Mouse (Mus musculus) right cerebral cortex, postnatal 25 days (tissue): ENCODE measurements around the gene Csnk1g2.
"Not testable (repeated sequence)": the region's sequence is repeated elsewhere in the genome, so short reads cannot be mapped to it uniquely, and the experiment has no call there.

Experiments
- DNase-seq: peaks from one replicate; pipeline ENCODE4 v3.0.0; 2022

Csnk1g2 gene

DNA sequence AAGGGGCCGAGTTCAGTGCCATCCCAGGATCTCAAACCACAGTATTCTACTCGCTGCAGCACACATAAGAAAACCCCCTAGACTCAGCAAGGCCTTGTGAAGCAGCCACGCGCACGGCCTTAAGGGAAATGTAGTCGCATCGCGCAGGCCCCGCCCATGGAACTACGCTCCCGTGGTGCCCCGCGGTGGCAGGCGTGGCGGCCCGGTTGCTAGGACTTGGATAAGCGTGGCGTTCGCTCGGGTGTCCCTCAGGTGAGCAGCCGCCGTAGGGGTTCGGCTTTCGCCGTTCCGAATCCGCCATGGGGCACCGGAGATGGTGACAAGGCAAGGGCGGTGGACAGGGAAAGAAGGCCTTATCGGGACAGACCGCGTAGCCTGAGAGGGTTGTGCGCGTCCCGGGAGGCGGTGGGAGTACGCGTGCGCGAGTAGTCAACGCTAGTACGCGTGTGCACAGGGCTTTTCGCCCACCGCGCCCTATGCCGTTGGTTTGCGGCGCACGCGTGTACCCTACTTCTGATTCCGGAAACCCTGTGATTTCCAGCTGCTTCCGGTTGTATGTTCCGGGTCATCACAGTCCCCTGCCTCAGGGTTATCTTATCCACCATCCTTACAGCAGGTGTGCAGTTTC is 19.8 kb upstream of the Csnk1g2 start, which contains the start of the genes Scamp4 and Adat3:
Gene Scamp4, plus strand, starts transcription at position 175 of the 628 bp plus-strand sequence.
Gene Adat3, plus strand, starts transcription at position 183 of the 628 bp plus-strand sequence.
- peak; percentile 99 for DNase-seq

DNA sequence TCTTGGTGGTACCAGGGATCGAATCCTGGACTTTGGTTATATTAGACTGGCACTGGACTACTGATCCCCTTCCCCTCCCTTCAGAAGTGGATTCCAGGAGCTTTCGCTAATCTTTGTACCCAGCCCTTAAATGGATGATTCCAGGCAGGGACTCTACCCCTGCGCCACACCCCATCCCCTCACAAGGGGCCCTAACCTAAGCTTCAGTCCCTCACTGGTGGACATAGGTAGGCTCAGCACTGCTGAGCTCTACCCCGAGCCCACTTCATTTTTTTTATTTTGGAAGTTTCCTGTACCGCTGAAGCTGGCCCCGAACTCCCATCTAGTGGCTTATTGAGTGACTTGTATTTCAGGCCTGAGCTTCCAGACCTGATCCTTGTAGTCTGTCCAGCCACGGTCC is 19.3 kb upstream of the Csnk1g2 start:
- DNase-seq, result no peak

DNA sequence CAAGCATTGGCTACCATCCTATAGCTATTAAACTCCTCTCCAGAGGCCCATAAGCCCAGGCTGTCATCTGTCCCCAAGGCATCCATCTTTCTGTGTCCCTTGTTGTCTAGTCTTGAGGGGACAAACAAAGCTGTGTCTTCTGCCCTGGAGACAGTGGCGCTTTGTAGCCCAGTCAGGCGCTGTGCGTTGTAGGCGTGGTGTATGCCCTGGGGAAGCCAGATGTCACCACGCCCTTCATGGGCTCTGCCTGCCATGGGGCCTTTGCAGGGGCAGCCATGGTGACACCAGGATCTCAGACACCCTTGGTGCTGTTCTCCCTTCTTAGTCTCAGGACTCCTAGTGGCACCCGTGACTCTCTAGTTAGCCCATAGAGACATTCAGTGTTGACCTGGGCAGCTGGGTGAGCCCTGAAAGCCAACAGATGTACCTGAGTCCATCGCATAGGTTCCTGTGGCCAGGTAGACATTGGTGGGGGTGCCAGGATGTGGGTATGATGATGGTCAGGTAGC is 18.6 kb upstream of the Csnk1g2 start:
- no peak for DNase-seq

DNA sequence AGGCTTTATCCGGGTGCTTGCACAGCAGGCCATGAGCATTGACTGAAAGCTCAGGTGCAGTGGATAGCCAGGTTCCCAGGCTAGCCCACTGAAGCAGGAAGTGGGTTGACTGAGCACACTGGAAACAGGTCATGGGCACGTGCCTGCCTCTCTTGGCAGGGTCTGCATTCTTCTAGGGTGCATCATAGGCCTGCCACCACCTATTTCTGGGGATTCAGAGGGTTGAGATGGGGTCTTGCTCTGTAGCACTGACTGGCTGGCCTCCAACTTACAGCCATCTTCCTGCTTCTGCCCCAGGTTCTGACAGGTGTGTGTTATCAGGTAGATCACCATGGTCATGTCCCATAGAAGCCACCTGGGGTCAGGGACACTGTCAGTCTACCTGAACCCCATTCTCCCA is 17.6 kb upstream of the Csnk1g2 start:
- no peak for DNase-seq

DNA sequence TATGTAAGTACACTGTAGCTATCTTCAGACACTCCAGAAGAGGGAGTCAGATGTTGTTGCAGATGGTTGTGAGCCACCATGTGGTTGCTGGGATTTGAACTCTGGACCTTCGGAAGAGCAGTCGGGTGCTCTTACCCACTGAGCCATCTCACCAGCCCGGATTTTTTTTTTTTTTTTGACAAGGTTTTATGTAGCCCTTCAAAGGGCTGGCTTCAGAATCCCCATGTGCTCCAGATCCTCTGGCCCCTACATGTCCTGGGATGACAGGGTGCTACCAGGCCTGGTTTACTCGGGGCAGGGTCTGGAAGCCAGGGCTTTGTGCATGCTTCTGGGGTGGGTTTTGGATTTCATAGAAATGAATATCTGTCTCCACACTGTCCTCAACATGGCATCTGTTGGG is 16.9 kb upstream of the Csnk1g2 start, which contains the start of gene Gm49322:
Gene Gm49322, plus strand, starts transcription at position 301 of the 400 bp plus-strand sequence.
- not testable (repeated sequence) for DNase-seq

DNA sequence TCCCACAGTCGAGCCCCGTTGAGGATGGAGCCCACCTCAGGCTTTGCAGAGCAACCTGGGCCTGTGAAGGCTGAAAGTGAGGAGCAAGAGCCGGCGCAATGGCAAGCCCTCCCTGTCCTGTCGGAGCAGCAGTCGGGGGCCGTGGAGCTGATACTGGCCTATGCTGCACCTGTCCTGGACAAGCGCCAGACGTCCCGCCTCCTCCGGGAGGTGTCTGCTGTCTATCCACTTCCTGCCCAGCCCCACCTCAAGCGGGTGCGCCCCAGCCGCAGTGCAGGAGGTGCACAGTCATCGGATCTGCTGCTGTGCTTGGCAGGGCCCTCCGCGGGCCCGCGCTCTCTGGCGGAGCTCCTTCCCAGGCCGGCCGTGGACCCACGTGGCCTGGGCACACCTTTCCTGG is 16.3 kb upstream of the Csnk1g2 start:
- DNase-seq, result no peak

DNA sequence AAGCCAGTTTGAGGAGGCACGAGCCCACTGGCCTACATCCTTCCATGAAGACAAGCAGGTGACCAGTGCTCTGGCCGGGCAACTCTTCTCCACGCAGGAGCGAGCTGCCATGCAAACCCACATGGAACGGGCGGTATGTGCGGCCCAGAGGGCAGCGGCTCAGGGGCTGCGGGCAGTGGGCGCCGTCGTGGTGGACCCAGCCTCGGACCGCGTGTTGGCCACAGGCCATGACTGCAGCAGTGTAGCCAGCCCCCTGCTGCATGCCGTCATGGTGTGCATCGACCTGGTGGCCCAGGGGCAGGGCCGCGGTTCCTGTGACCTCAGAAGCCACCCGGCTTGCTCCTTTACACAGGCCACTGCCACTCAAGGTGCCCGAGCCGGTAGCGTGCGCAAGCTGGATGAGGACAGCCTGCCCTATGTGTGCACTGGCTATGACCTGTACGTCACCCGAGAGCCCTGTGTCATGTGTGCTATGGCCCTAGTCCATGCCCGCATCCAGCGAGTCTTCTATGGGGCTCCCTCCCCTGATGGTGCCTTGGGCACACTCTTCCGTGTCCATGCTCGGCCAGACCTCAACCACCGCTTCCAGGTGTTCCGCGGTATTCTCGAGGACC is 15.8 kb upstream of the Csnk1g2 start:
- no peak for DNase-seq

DNA sequence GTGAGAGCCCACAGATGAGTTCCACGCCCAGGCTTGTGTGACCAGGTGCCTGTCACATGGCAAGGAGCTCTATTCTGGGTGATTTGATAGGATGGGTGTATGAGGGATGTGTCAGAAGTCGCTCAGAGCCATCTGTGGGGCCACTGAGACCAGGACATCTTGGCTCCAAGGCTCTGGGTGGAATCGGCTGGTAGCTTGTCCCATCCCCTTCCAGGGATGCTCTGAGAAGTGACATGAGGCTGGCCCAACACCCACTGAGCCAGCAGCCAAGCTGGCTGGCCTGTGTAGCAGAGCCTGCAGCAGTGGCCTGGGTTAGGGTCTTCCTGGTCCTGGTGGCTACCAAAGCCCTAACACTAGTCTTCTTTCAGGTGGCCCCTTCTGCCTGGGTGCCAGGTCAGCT is 14.2 kb upstream of the Csnk1g2 start:
- no peak for DNase-seq

DNA sequence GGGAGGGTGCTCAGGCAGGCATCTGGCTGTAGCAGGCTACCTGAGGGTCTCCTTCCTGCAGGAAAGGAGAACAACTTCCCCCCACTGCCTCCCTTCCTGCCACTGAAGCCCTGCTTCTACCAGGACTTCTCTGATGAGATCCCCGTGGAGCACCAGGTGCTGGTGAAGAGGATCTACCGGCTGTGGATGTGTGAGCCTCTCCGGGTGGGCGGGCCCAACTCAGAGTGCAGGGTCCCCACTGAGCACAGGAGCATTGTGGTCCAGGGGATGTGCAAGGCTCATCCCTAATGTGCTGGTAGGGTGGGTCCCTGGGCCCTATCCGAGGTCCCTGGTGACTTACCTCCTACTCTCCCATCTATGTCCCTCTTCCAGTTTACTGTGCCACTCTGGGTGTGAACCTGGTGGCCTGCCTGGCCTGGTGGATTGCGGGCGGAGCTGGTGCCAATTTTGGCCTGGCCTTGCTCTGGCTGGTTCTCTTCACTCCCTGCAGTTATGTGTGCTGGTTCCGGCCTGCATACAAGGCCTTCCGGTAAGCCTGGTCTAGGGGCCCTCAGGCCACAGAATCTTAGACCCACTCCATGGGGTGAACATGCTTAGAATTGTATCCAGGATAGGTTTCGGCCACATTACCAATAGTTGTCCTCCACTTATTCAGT is 13.2 kb upstream of the Csnk1g2 start:
- no peak for DNase-seq

DNA sequence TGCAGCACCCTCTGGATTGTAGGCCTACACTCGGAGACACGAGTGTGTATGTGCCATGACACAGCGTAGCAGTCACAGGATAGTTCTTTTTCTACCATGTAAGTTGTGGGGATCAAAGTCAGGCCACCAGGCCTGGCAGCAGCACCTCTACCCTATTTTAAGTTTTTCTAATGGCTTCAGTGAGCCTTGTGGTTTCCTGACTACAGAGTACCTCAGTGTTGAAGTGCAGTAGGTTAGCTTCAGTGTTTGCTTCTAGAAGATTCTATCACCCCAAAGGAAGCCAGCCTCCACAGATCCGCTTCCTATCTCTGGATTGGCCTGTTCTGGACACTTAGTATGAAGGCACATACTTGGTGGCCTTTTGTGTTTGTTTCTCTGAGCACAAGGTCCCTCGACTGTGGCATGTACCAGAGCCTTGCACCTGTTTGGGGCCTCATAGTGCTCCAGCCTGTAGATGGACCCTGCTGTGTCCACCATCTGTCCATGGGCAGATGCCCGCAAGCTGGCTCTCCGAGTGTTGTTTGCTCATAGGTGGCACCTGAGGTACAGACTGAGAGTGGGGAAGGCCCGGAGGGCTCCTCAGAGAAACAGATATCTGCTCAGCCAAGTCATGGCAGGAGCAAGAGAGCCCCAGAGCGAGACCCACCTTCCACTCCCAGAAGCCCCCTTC is 12.4 kb upstream of the Csnk1g2 start:
- DNase-seq, result no peak

DNA sequence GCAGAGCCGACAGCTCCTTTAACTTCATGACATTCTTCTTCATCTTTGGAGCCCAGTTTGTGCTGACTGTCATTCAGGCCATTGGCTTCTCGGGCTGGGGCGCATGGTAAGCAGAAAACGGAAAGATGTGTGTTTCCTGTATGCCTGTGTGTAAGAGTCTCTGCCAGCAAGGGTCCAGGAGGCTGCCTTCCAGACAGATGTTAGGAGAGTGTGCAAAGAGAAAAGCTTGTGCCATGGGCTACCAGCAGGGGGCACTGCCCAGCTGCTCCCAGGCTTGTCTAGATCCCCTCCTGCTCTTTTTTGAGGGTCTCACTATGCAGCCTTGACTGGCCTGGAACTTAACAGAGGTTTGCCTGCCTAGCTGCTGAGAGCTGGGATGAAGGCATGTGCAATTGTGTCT is 11.6 kb upstream of the Csnk1g2 start:
- DNase-seq, result no peak

DNA sequence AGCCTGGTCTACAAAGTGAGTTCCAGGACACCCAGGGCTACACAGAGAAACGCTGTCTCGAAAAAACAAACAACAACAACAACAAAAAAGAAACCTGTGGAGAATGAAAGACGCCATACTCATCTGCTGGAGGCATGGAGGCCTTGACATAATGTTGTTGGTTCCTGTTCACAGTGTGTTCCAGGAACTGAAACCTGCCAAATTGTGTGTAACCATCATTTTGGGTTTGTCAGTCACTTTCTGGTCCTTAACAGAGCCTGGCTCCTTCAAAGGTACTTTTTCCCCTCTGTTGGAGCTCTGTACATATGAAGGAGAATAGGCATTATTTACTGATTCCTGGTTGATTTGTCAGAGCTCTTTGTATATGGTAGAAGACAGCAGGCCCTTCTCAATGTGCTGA is 10.7 kb upstream of the Csnk1g2 start:
- no peak for DNase-seq

DNA sequence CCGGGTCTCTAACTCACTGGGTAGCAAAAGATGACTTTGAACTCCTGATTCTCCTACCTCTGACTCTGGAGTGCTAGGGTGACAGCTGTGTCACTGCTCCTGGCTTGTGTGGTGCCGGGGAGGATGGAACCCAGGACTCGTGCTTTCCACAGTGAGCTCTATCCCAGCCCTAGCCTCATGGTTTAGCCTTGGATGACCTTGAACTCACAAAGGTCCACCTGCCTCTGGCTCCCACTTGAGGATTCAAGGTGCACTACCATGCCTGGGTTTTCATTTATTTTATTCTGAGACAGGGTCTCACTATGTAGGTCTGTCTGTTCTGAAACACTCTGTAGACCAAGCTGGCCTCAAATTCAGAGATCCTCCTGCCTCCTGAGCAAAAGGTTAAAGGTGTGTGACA is 8.8 kb upstream of the Csnk1g2 start:
- no peak for DNase-seq

DNA sequence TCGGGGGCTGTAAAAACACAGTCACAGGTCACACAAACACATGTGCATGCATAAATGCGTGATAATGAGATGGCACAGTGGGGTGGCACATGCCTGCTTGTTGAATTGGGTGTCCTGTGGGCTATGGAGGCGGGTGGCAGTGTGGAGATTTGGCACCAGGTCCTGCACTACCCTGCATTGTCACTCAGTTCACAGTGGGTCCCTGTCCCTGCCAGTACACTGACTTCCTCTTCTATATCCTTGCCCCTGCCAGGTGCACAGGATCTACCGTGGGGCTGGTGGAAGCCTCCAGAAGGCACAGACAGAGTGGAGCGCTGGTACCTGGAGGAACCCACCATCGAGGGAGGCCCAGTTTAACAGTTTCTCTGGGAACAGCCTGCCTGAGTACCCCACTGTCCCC is 8.3 kb upstream of the Csnk1g2 start:
- no peak for DNase-seq

DNA sequence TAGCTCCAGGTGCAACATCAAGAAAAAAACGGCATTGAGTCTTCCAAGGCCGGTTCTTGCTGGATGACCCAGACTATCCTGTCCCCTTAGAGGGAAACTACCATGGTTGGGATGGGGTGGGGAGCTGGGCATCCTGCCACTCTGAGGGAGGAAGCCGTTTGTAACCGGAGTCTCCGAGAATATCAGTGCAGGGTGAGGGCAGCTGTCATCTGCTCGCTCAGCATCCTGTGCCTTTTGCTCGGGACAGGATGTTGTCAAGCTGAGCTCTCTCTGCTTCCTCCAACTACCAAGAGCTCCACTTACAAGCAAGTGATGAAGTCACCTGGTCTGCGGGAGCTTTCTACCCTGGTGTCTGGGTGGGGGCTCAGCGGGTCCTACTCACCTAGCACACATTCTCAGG is 4.5 kb upstream of the Csnk1g2 start:
- DNase-seq, result no peak

DNA sequence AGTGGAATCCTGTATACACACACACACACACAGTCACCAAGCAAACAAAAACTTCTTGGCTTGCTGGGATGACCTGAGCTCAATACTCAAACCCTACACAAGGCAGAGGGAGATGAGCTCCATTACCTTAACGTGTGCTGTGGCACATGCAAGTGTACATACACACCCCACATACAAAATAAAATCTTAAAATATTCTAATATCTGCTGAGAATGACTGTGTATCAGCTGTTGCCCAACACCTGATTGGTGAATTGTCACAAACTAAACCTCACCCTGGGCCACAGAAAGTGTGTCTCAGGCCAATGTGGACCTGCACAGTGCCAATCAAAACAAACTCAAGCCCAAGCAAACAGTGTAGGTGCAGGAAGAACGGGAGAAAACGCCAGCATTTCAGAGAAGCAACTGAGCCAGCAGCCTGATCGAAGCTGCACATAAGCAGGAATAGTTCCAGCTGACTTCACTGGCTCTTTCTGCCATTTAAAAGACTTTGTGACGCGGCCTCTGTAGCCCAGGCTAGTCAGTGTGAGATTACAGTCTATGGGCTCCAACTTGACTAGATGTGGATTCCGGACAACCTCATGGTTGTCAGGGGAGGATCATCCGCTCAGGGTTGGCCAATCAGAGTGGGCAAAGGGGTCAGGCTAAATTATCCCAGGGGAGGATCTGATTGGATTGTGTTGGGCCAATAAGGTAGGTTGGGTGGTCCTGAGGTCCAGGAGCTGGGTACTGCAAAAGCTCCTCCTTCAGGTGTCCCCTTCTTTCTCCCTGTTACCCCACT is 3.0 kb upstream of the Csnk1g2 start:
- no peak for DNase-seq

DNA sequence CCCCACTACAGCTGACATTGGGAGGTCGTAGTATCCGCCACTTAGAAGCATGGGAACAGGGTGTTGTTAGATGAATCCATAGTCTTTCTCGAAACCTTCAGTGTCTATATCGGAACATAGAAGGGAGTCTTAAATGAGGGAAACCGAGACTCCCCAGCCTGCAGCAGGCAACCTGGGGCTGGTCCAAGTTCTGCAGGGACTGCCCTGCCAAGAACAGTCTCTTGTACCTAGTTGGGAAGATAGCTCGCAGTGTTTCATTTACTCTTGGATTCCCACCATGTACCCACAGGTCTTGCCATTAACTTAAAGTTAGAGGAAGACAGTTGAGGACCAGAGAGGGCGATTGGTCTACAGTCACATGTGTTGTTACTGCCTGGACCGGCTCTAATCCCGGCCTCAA is 2.3 kb upstream of the Csnk1g2 start:
- DNase-seq, result no peak

DNA sequence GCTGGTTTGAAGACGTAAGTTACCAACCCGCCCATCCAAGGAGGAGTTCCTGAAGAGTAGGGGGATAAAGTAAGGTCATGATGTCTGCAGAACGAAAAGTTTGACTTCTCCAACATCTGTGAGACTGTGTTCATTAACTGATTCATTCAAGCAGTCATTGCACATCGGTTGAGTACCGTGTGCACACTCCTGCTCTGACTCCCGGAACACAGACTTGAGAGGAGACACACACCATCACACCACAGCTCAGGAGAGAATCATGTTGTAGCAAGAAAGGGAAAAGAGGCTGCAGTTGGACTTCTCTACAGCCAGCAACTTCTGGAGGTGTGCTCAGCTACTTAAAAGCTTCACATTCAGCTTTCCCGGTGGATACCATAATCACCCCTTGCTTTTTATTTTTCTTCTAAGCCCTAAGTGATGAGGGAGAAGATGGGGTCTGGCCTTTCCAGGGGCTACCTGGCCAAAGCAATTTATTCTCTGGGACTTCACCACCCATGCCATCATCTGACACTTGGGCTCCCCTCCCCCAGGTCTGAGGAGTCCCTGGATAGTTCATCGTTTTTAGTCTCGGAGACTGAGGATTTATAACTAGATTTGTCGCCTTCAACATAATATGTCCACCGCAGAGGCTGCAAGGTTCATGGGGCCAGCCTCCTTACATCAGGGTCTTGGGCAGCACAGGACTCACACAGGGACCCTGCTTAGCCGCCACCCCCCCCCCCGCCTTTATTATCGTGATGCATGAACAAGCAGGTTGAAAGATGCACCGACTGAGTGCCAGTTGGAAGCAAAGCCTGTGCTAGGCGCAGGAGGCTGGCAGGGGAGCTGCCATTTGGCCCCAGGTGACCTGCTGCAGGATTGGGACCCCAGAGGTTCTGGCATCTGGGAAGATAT is 1.6 kb upstream of the Csnk1g2 start:
- no peak for DNase-seq

DNA sequence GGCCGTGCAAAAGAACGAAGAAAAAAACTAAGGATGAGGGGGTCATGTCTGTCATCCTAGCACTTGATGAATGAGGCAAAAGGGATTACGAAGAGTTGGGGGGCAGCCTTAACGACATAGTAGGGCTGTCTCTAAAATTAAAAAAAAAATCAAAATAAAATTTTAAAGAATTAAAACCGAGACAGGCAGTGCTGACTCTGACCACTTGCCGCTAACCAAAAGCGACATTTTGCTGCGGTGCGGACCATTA is 1.0 kb upstream of the Csnk1g2 start:
- DNase-seq, result no peak

DNA sequence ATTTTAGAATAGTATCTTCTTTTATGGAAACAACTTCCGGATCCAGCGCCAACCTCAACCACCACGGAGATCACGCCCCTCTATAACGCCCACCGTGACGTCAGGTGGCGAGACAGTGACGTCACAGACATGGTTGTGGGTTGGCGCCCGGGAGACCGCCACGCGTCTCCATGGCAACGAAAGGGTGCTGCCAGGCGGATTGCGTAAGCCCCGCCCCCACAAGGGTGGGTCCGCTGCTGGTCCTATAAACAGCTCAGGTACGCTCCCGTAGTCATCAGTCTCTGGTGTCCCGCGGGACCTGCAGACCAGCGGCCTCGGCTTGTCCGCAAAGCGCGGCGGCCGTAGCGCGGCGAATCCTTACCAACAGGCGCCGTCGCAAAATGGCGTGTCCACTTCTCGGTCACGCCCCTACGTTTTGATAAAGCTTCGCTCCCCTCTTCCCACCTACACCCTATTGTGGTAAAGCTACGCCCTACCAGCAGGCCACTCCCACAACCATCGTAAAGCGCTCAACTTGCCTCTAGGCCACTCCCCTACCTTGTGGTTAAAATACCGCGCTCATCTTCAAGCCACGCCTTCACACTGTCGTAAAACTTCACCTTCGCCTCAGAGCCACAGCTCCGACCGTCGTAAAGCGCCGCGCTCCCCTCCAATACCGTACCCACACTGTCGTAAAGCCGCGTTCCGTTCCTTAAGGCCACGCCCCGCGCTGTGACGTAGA is 538 bp upstream of the Csnk1g2 start:
- DNase-seq, result peak; percentile 99

DNA sequence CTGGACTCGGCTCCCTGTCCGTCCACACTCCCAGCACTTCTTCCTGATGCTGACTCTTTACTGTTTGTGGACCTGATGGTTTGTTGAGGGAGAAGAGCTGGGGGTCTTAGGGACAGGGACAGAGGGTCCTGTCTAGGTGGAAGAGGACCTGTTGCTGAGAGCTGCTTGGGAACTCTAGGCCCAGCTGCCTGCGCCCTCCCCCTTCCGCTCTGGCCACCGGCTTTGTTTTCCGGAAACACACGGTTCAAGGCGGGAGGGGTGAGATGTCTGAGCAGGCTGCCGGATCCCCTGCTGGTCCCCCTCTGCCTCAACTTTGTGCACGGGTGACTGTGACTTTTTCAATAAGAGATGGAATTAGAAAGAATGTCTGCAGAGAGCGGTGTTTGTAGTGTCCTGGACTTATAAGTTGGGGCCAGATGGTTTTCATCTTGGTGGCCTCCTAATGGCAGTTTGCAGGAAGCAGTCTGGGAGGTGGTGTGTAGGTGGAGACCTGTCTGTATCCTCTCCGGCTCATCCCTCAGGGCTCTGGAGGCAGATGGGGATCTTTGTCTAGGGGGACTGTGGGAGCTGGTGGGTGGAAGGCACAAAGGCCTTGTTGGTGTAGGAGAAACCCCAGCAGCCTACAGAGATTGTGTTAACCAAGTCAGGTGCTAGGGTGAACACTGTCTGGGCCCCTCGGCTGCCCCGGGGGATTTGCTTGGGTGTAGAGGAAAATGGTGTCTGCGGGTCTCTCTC is 986 bp downstream of the Csnk1g2 start:
- DNase-seq, result no peak
